Mouse (Mus musculus) forebrain, embryonic 12.5 days (tissue): Measurements from ENCODE around the gene Tmem210. TPM values are rescaled to one million over a fixed set of nuclear protein-coding genes. Genes with fewer than 3 reads are reported as not detected.
"Not testable (repeated sequence)": the region's sequence is repeated elsewhere in the genome, so short reads cannot be mapped to it uniquely, and the experiment has no call there.

Experiments used
- ATAC-seq: fragments of 200-750 bp; cut with Nextera tagmentation; 2 replicates; pipeline ENCODE4 v1.8.0; 2017; ENCODE audit warnings: moderate TSS enrichment; ENCODE audit not compliant: low FRiP score
- H3K27ac ChIP-seq: fragments of 300-500 bp; sonication (generic); 2 replicates; pipeline ENCODE4 v1.5.1; 2016; ENCODE audit warnings: mild to moderate bottlenecking
- H3K27me3 ChIP-seq: fragments of 300-500 bp; sonication (generic); 2 replicates; pipeline ENCODE4 v1.6.1; 2016; ENCODE audit warnings: mild to moderate bottlenecking
- H3K36me3 ChIP-seq: fragments of 300-500 bp; sonication (generic); replicated peaks from 2 replicates; pipeline ENCODE4 v1.6.1; 2016; ENCODE audit warnings: mild to moderate bottlenecking
- H3K4me1 ChIP-seq: fragments of 300-500 bp; sonication (generic); 2 replicates; pipeline ENCODE4 v1.6.1; 2016
- H3K4me2 ChIP-seq: fragments of 300-500 bp; sonication (generic); 2 replicates; pipeline ENCODE4 v1.6.1; 2016; ENCODE audit warnings: mild to moderate bottlenecking, moderate library complexity
- H3K4me3 ChIP-seq: fragments of 300-500 bp; sonication (generic); replicated peaks from 2 replicates; pipeline ENCODE4 v1.5.1; 2016; ENCODE audit warnings: mild to moderate bottlenecking
- H3K9ac ChIP-seq: fragments of 300-500 bp; sonication (generic); 2 replicates; pipeline ENCODE4 v1.6.1; 2016; ENCODE audit warnings: mild to moderate bottlenecking
- H3K9me3 ChIP-seq: fragments of 300-500 bp; sonication (generic); 2 replicates; pipeline ENCODE4 v1.6.1; 2016
- WGBS: fragments of 180-500 bp; shearing (Covaris S2); methylation state at CpG from one replicate; pipeline ENCODE4 v1.1.7; 2016; 5-methylcytosine and 5-hydroxymethylcytosine counted together
- polyA plus RNA-seq: library from polyadenylated mRNA; unstranded; fragments of >200 nt; fragmentation: Nextera tagmentation; extraction: Ambion mirVana; gene quantifications from 2 replicates; pipeline ENCODE4 v1.2.1, GENCODE M21; 2016

Tmem210 gene
- polyA plus RNA-seq, 1 experiment from 2014 or later = not detected

GRCm38 (mm10) chr2:25256443-25257109 lies 31.4 kb upstream of the Tmem210 start:
- Histone ChIP-seq H3K9ac (peak overlapping the region; percentile 88), H3K4me3 (peak overlapping the region; percentile 75), H3K4me1 (peaks cover 23% of the 10 kb centered on the region), H3K4me2 (peak overlapping the region; percentile 97)
- not testable (repeated sequence) for H3K36me3 ChIP-seq, ATAC-seq, H3K27me3 ChIP-seq, H3K27ac ChIP-seq, H3K9me3 ChIP-seq
- WGBS = 66% methylated on average over 11 of the region's 12 CpGs

GRCm38 (mm10) chr2:25257250-25257649 lies 30.7 kb upstream of the Tmem210 start:
- H3K27me3 ChIP-seq, ATAC-seq, H3K4me2 ChIP-seq, H3K36me3 ChIP-seq, H3K27ac ChIP-seq, H3K4me3 ChIP-seq, H3K9ac ChIP-seq, H3K9me3 ChIP-seq: not testable (repeated sequence)
- 93% methylated on average over 5 of the region's 5 CpGs for WGBS
- H3K4me1 ChIP-seq = peaks cover 26% of the 10 kb centered on the region

GRCm38 (mm10) chr2:25258887-25259286 lies 29.1 kb upstream of the Tmem210 start:
- 54% methylated on average over 2 of the region's 2 CpGs for WGBS
- ATAC-seq = no peak
- H3K4me1 ChIP-seq = peaks cover 39% of the 10 kb centered on the region

GRCm38 (mm10) chr2:25261870-25262269 lies 26.1 kb upstream of the Tmem210 start:
- no peaks in the 10 kb centered on the region for H3K36me3 ChIP-seq
- H3K9me3 ChIP-seq = no peaks in the 10 kb centered on the region
- peak overlapping the region; percentile 79 for H3K4me3 ChIP-seq
- 46% methylated on average over 12 of the region's 12 CpGs for WGBS
- 0 out of 2 replicates have a peak overlapping the region, but pooled peaks have one; percentile 5 for H3K27ac ChIP-seq
- H3K4me1 ChIP-seq = peaks cover 46% of the 10 kb centered on the region
- 0 out of 2 replicates have a peak, but pooled peaks have one; percentile 1 for ATAC-seq
- 0 out of 2 replicates have a peak overlapping the region, but pooled peaks have one; percentile 25 for H3K9ac ChIP-seq
- H3K4me2 ChIP-seq = peak overlapping the region; percentile 99
- peaks cover 24% of the 10 kb centered on the region for H3K27me3 ChIP-seq

More at GRCm38 (mm10) chr2:25258887-25259286, 29.1 kb upstream of the Tmem210 start:
- H3K27me3 ChIP-seq = peaks cover 12% of the 10 kb centered on the region
- no peak overlapping the region for H3K4me2 ChIP-seq
- no peaks in the 10 kb centered on the region for H3K9me3 ChIP-seq
- H3K27ac ChIP-seq = no peak overlapping the region
- no peak overlapping the region for H3K4me3 ChIP-seq
- H3K36me3 ChIP-seq = no peaks in the 10 kb centered on the region
- no peak overlapping the region for H3K9ac ChIP-seq

GRCm38 (mm10) chr2:25262291-25262767 lies 25.6 kb upstream of the Tmem210 start, which contains the start of gene Tprn:
Gene Tprn, plus strand, starts transcription at chr2:25262618.
- Histone ChIP-seq H3K27ac (0 out of 2 replicates have a peak within 1 kb of the TSS, but pooled peaks have one; percentile 36), H3K4me1 (peaks cover 47% of the 10 kb centered on the region), H3K4me2 (peak within 1 kb of the TSS; percentile 99), H3K9me3 (no peaks in the 10 kb centered on the region), H3K9ac (peak within 1 kb of the TSS; percentile 68), H3K27me3 (peaks cover 24% of the 10 kb centered on the region), H3K36me3 (no peaks in the 10 kb centered on the region), H3K4me3 (peak within 1 kb of the TSS; percentile 79)
- under 1% methylated on average over 34 of the region's 39 CpGs for WGBS
- peak; percentile 99 for ATAC-seq

- H3K9ac ChIP-seq = peak overlapping the region; percentile 68
- under 1% methylated on average over 74 of the region's 82 CpGs for WGBS
- 0 out of 2 replicates have a peak overlapping the region, but pooled peaks have one; percentile 36 for H3K27ac ChIP-seq
- no peaks in the 10 kb centered on the region for H3K9me3 ChIP-seq
- peak; percentile 24 for ATAC-seq
- peak overlapping the region; percentile 99 for H3K4me2 ChIP-seq
- peak overlapping the region; percentile 79 for H3K4me3 ChIP-seq
- peaks cover 24% of the 10 kb centered on the region for H3K27me3 ChIP-seq
- H3K36me3 ChIP-seq = peaks cover 5% of the 10 kb centered on the region; the same call in 1 of the 2 replicates
- H3K4me1 ChIP-seq = peaks cover 49% of the 10 kb centered on the region
These were observed 24.9 kb upstream of the Tmem210 start for GRCm38 (mm10) chr2:25262795-25263622.

GRCm38 (mm10) chr2:25263623-25264285 lies 24.2 kb upstream of the Tmem210 start:
- peaks cover 49% of the 10 kb centered on the region for H3K4me1 ChIP-seq
- H3K9me3 ChIP-seq = no peaks in the 10 kb centered on the region
- no peak for ATAC-seq
- H3K4me2 ChIP-seq = peak overlapping the region; percentile 99
- peak overlapping the region; percentile 68 for H3K9ac ChIP-seq
- peak overlapping the region; percentile 79 for H3K4me3 ChIP-seq
- no peak overlapping the region for H3K27ac ChIP-seq
- peaks cover 24% of the 10 kb centered on the region for H3K27me3 ChIP-seq
- WGBS = 21% methylated on average over 12 of the region's 12 CpGs
- peaks cover 10% of the 10 kb centered on the region for H3K36me3 ChIP-seq

- Histone ChIP-seq H3K4me3 (peak overlapping the region; percentile 79; the same call in 1 of the 2 replicates), H3K9ac (no peak overlapping the region), H3K4me1 (peaks cover 49% of the 10 kb centered on the region), H3K27ac (no peak overlapping the region), H3K9me3 (no peaks in the 10 kb centered on the region), H3K27me3 (peaks cover 24% of the 10 kb centered on the region), H3K4me2 (peak overlapping the region; percentile 99; the same call in 1 of the 2 replicates), H3K36me3 (peaks cover 15% of the 10 kb centered on the region)
- ATAC-seq = no peak
- 84% methylated on average over 5 of the region's 5 CpGs for WGBS
These were observed 23.7 kb upstream of the Tmem210 start for GRCm38 (mm10) chr2:25264286-25264660.

- Histone ChIP-seq H3K27ac (no peak overlapping the region), H3K36me3 (peaks cover 21% of the 10 kb centered on the region), H3K4me1 (peaks cover 49% of the 10 kb centered on the region), H3K27me3 (peaks cover 24% of the 10 kb centered on the region), H3K4me2 (no peak overlapping the region; the same call in 1 of the 2 replicates), H3K9ac (no peak overlapping the region), H3K4me3 (no peak overlapping the region), H3K9me3 (no peaks in the 10 kb centered on the region)
- ATAC-seq = no peak
- WGBS = 81% methylated on average over 3 of the region's 3 CpGs
These were observed 23.1 kb upstream of the Tmem210 start for GRCm38 (mm10) chr2:25264851-25265250.

GRCm38 (mm10) chr2:25265897-25266656 lies 21.9 kb upstream of the Tmem210 start:
- Histone ChIP-seq H3K9me3 (no peaks in the 10 kb centered on the region), H3K4me3 (no peak overlapping the region), H3K9ac (0 out of 2 replicates have a peak overlapping the region, but pooled peaks have one; percentile 25), H3K4me2 (peak overlapping the region; percentile 13; the same call in 1 of the 2 replicates), H3K36me3 (peaks cover 33% of the 10 kb centered on the region), H3K27ac (no peak overlapping the region), H3K27me3 (peaks cover 24% of the 10 kb centered on the region), H3K4me1 (peaks cover 56% of the 10 kb centered on the region)
- 75% methylated on average over 6 of the region's 6 CpGs for WGBS
- no peak for ATAC-seq

GRCm38 (mm10) chr2:25266720-25267119 lies 21.2 kb upstream of the Tmem210 start:
- Histone ChIP-seq H3K27me3 (peaks cover 24% of the 10 kb centered on the region), H3K4me3 (no peak overlapping the region), H3K36me3 (peaks cover 34% of the 10 kb centered on the region), H3K4me1 (peaks cover 62% of the 10 kb centered on the region), H3K9ac (no peak overlapping the region), H3K27ac (0 out of 2 replicates have a peak overlapping the region, but pooled peaks have one; percentile 19), H3K4me2 (0 out of 2 replicates have a peak overlapping the region, but pooled peaks have one; percentile 13), H3K9me3 (no peaks in the 10 kb centered on the region)
- 64% methylated on average over 2 of the region's 2 CpGs for WGBS
- ATAC-seq = no peak
